Mouse (Mus musculus) skeletal muscle tissue, postnatal 0 days (tissue): ENCODE data around the gene Nefh. TPM values are rescaled to one million over a fixed set of nuclear protein-coding genes. Genes with fewer than 3 reads are reported as not detected.

ENCODE experiments used
- microRNA-seq, 2 experiments: library from miRNA; unstranded; fragments of <30 nt; microRNA quantifications; one replicate each; pipeline ENCODE4; 2016
- polyA plus RNA-seq: library from polyadenylated mRNA; unstranded; fragments of >200 nt; fragmentation: Nextera tagmentation; extraction: Ambion mirVana; gene quantifications from 2 replicates; pipeline ENCODE4 v1.2.1, GENCODE M21; 2015

Nefh gene
- polyA plus RNA-seq: 0.02 and 0.15 TPM in 2 replicates

DNA sequence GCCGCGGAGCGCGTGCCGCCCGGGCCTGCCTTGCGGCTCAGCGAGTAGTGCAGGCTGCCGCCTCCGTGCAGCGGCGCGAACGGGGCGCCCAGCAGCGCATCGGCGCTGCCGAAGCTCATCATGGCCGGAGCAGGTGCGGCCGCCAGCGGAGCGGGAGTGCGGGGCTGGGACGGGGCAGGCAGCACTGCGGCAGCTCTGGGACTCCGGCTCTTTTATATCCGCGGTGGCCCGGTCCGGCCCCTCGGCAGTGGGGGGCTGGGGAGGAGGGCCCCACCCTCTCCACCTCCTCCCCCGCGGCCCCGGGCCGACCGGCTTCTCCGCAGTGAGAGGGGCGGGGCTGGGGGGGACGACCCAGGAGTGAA is at the start of gene Nefh:
Nefh (minus strand) TSS at position 252 of the 362 bp plus-strand sequence.

DNA sequence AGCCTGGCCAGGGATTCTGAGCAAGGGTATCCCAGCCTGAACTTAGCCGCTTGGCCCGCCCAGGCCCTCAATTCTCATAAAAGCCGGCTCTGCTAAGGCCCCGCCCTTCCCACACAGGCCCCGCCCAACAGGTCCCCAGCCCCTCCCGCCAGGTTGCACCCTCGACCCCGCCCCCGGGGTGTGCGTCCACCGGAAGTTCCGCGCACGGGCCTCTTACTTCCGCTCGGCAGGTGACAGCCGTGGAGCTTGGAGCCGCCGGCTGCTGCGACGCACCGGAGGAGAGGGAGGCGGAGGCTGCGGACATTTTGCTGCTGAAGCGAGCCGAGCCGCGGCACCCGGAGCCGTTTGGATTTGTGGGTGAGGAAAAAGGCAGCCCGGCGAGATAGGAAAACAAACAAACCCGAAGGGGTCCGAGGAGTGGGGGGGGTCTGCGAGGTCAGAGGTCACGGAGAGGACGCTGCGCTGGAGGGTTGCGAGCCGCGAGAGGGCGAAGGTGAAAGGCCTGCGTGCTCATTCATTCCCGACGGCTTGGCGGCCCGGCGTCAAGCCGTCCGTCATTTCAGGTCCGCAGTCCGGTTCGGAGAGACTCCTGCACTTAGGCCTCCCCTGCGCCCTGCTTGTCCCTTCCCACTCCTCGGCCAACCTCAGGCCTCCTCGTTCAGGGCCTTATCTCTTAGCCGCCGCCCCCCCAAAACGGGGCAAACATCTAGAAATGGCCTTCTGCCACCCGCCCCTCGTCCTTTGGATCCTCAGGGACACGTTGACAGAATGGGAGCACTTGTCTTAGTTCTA is 39.0 kb upstream of the Nefh start, which contains the start of gene Ap1b1:
Ap1b1 (plus strand) TSS at position 130 of the 792 bp plus-strand sequence.

DNA sequence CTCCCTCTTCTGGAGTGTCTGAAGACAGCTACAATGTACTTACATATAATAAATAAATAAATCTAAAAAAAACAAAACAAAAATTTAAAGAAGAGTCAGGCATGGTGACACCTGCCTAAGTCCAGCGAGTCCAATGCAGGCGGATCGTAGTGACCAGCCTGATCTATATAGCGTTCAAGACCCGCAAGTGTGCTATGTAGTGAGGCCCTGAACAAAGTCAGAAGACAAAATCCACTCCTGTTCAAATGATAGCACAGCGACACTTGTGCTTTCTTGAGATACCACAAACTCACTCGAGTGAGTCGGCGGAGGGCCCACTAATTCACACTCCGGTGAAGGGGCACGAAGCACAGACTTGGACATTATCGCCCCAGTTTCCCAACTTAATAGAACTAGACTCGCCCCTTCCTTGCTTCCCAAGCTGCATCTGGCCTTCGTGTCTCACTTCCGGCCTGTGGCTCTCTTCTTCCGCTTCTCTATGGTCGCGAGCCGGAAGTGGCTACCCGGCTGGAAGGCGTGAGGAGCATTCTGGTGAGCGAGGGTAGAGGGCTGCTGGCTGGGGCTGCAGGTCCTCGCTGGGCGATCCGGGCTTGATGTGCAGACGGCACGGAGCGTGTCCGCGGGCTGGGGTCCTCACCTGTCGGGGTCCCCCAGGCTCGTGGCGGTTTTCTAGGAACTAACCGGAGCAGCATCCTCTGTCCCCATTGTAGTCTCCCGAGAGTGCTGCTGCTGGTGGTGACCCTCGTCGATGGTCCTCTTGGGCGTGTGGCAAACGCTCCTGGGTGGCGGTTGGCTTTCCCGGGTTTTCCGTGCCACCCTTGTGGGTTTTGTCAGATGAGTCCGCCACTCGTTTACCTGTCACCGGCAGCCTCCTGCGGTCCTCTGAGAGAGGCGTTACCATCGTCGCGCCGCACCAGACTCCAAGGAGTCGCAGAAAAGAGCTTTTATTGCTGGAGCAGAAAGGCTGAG is 52.7 kb downstream of the Nefh start, which contains the start of gene Thoc5:
Thoc5 (plus strand) TSS at position 473 of the 969 bp plus-strand sequence.

Small RNA genes lying within 50 kb of the gene (microRNA-seq; reads per million reads assigned to microRNA genes)
- gene Mir6918: 0 to 0.10 reads per million in 2 experiments

Other genes with a start within 250 kb of the Nefh start
- 1,638 and 1,823 TPM in 2 replicates for gene Uqcr10, start 243.7 kb downstream of the Nefh start, polyA plus RNA-seq
- 30.4 and 38.4 TPM in 2 replicates for gene Zmat5, start 243.4 kb downstream of the Nefh start, polyA plus RNA-seq
- 0.13 and 0.17 TPM in 2 replicates for gene Cabp7, start 201.3 kb downstream of the Nefh start, polyA plus RNA-seq
- gene Nf2, start 98.5 kb downstream of the Nefh start, polyA plus RNA-seq: 22.8 and 23.1 TPM in 2 replicates
- gene Nipsnap1, start 74.1 kb downstream of the Nefh start, polyA plus RNA-seq: 4.6 and 6.9 TPM in 2 replicates
- gene Thoc5, start 52.7 kb downstream of the Nefh start, polyA plus RNA-seq: 11.6 and 13.6 TPM in 2 replicates
- 25.6 and 28.4 TPM in 2 replicates for gene Ap1b1, start 38.8 kb upstream of the Nefh start, polyA plus RNA-seq
- 3.2 and 4.1 TPM in 2 replicates for gene Rasl10a, start 110.1 kb upstream of the Nefh start, polyA plus RNA-seq
- 12.1 and 22.4 TPM in 2 replicates for gene Gas2l1, start 117.3 kb upstream of the Nefh start, polyA plus RNA-seq
- gene Rhbdd3, start 150.9 kb upstream of the Nefh start, polyA plus RNA-seq: 27.8 and 29.7 TPM in 2 replicates
- gene Ewsr1, start 151.2 kb upstream of the Nefh start, polyA plus RNA-seq: 215 TPM in 2 replicates
- 6.6 and 6.7 TPM in 2 replicates for gene Emid1, start 204.2 kb upstream of the Nefh start, polyA plus RNA-seq